Mouse (Mus musculus): Measurements from ENCODE around the gene Col27a1.

GRCm38 (mm10) chr4:63344295-63344694, 130.5 kb downstream of the Col27a1 start, which contains the start of gene Orm1:
- no peak for TF ChIP-seq CTCF (IDR thresholded peaks at IDR 0.05; ENCODE audit: borderline replicate concordance, control insufficient read depth, extremely low read depth, insufficient read depth, low read length, poor library complexity)
- no peak for TF ChIP-seq POLR2A (IDR thresholded peaks at IDR 0.05; ENCODE audit: control insufficient read depth, extremely low read depth, insufficient read depth, low read length, poor library complexity)
